Comparison of ENCODE assay signal across 14 mouse cellular contexts in the genomic region with DNA sequence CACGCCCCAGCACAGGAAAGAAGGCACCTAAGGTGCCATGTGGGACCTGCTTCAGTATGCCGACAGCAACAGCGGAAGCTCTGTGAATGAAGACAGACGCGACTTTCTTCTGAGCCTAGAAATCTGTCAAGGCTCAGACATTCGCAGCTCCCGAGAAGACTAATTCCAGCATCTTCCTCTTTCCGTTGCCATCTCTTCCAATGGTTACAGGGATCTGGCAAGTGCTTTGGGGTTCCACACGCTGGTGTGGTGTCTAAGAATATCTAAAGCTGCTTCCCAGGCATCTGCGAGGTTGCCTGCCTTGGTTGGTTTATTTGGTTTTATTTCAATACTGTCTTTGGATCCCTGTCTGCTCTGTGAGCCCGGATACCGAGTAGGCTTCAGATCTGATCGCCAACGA.
"Had no signal": no experiment of that assay in that cellular context is flagged by ENCODE, and none has a peak within 500 bp of the region (broad histone marks: within the 10 kb centered on the region; RNA-seq: fewer than 3 reads in every experiment).

No protein-coding gene starts in this region.

- H3K9me3 ChIP-seq: liver, embryonic 13.5 days; midbrain, embryonic 12.5 days; neural tube, embryonic 13.5 days had no signal

- H3K27me3 ChIP-seq: liver, embryonic 13.5 days; midbrain, embryonic 12.5 days; neural tube, embryonic 13.5 days had no signal

- H3K4me1 ChIP-seq: liver, embryonic 13.5 days; neural tube, embryonic 13.5 days had no signal

- H3K27ac ChIP-seq: liver, embryonic 13.5 days; midbrain, embryonic 12.5 days; neural tube, embryonic 13.5 days had no signal

- H3K9ac ChIP-seq: liver, embryonic 13.5 days; midbrain, embryonic 12.5 days; neural tube, embryonic 13.5 days had no signal

- H3K4me3 ChIP-seq: liver, embryonic 13.5 days; midbrain, embryonic 12.5 days; myocyte; neural tube, embryonic 13.5 days had no signal

- DNase-seq: kidney, adult 2 months; kidney, postnatal 10 days; kidney, postnatal 36 days; liver, embryonic 13.5 days; lung, adult 2 months; lung, postnatal 14 days; lung, postnatal 4 days; retina, postnatal 1 day; thymus, adult 2 months had no signal

- ATAC-seq: intestine, postnatal 0 days; midbrain, embryonic 16.5 days had no signal

- H3K4me2 ChIP-seq: liver, embryonic 13.5 days; midbrain, embryonic 12.5 days; neural tube, embryonic 13.5 days had no signal
